Mouse (Mus musculus) monocyte, adult 2 months (primary cell): ENCODE data around the gene Gm10944.

Source experiments
- DNase-seq, 2 experiments: peaks; one replicate each; pipeline ENCODE4 v3.0.0; 2022; ENCODE audit warnings: low spot score in 2 of 2, low read depth in 1 of 2

The Gm10944 gene

DNA sequence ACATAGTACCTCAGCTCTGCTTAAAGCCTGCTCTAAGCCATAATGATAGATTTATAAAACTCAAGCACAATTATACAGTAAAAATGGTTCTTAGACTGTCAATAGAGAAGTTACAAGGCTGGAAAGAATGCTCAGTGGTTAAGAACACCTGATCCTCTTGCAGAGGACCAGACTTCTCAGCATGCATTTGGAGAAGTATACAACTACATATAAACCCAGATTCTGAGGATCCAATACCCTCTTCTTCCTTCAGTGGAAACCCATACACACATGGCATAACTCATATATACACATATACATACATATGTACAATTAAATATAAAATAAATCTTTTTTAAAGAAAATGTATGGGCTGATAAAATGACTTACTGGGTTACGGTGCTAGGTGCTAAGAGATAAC is at the start of gene Gm10944:
Gene Gm10944 (plus strand): TSS at position 301 of the 400 bp plus-strand sequence.
- no peak for DNase-seq

- no peak for DNase-seq
These were observed 25.2 kb upstream of the Gm10944 start for GRCm38 (mm10) chr10:10655991-10656390.

GRCm38 (mm10) chr10:10656621-10657020 is 24.5 kb upstream of the Gm10944 start:
- no peak for DNase-seq

- DNase-seq = no peak
These were observed 22.0 kb upstream of the Gm10944 start for GRCm38 (mm10) chr10:10659161-10659560.

DNA sequence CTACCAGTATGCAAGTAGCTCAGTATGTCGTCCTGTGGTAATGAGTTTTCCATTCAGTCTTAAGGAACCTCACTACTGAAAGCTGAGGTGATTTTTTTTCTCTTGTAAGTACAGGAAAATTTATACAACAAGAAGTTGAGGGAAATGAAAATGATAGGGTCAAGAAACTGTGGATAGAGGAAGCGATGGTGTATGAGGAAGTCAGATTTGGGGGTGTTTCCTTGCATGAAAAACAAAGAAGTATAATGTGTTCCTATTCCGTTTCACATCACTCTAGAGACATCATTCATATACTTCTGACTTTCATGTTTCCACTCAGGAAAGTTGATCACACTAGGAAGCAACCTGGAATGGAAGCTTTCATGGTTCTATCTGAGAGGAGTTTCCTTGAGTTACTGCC is 21.2 kb upstream of the Gm10944 start:
- no peak for DNase-seq

- DNase-seq = no peak
These were observed 7.9 kb downstream of the Gm10944 start for GRCm38 (mm10) chr10:10688907-10689667.

- no peak for DNase-seq
These were observed 8.6 kb downstream of the Gm10944 start for GRCm38 (mm10) chr10:10689668-10690223.

DNA sequence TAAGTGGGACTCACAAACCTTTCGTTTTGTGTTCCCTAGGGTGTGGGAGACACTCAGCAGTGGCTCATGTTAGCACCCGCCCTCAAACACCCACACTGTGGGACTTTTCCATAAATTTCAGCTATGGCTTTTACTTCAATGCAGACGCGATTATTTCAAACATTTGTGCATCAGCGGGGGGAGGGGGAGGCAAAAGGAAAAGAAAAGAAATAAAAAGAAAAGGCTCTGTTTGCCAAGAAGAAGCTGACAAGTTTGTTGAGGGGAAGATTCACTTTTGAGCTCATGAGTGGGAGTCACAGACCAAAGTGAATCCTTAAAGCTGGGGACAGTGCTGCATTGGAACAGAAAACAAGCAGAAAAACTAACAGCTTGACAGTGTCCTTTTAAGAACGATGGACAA is 16.3 kb downstream of the Gm10944 start:
- DNase-seq = no peak

DNA sequence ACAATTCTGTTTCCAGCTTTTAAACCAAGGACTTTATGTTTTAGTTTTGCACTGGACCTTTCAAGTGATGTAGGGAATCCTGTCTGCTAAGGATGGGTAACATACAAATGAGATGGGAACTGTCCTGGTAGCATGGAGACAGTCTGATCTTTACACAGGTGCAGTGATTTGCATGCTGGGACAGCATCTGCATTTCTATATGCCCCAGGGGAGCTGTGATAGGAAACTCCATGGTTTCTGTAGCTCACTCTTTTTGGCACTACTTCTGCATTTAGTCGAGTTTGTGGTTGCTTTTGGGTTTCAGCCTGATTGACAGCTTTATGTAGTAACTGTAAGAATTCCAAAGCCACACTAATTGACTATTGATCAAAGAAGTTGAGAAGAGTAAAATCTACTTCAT is 19.8 kb downstream of the Gm10944 start:
- no peak for DNase-seq

DNA sequence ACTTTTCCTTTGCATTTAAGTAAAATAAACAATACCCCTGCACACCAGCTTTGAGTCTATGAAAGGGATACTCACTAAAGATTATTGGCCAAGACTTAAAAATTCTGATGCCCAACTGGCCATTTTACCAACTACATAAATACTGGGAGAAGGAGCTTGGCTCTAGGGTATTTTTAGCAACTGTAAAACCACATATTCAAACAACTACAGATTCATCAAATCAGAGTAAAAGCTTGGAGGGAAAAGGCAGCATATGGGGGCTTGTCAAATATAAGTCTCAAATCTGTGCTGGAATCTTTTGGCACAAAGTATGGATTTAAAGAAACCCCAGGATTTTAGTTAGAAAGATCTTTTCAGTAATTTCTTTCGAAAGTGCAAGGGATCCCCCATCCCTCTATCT is 20.2 kb downstream of the Gm10944 start:
- no peak for DNase-seq

DNA sequence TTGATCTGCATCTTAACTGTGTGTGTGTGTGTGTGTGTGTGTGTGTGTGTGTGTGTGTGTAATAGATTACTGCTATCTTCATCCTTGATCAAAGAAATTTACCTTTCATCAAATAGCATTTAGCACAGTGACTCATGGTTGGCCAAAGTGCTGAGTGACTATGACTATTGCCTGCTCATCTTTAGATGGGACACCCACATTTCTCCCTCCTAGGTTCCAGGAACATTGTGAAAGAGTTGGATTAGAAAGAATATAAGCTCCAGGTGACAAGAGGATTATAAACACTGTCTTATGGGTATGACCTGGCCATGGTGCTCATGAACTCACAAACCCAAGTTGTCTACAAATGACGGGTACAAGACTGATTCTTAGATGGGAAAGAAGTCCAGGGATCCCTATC is 26.9 kb downstream of the Gm10944 start:
- DNase-seq = no peak

DNA sequence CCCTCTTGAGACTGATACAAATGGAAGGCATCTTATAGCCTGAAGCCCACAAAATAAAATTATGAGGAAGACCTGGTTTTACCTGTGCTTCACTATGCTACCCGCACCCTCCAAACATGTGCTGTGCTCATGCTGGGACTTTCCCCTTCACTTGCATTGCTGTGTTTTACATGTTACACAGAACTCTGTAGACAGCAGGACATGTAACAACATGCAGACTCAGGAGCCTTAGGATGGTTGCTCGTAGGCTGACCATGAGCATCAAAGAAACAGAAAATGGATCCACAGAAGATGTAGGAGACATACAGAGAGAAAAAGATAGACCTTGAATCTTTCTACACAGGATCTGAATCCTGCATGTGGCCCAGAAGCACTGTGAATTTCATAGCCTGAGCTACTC is 29.2 kb downstream of the Gm10944 start:
- DNase-seq = no peak

DNA sequence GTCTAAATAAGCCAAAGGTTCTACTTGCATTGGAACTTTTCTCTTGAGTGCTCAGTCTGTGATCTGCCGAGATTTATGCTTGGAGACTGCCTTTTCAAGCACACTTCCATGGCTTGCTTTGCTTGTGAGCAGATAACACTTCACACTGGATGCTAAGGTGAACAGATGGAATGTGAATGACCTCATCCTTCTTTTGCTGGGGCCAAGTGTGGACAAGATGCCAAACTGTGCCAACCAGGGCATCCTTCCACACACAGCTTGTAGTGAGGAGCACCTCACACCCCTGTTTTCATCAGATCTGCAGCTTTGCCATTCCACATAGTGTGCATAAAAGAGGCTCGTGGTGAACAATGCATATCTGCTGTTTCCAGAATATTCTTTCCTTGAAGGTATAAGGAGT is 29.7 kb downstream of the Gm10944 start:
- no peak for DNase-seq

DNA sequence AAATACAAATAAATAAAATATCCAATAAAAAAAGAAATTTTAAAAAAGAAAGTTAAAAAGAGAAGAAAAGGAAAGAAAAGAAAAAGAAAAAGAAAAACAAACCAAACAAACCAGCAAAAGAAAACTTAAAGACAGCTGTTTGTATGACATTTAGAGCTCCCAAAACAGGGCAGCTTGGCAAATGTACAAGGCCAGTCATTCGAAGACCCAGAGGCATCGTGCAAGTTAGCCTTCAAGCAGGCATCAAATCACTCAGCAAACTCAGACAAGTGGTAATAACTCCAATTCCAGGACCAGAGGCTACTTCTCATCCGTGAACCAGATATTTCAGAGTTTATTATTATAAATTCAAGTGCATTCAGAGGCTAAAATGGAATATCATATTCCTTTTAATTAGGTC is 45.4 kb downstream of the Gm10944 start:
- no peak for DNase-seq
